In the genomic region with DNA sequence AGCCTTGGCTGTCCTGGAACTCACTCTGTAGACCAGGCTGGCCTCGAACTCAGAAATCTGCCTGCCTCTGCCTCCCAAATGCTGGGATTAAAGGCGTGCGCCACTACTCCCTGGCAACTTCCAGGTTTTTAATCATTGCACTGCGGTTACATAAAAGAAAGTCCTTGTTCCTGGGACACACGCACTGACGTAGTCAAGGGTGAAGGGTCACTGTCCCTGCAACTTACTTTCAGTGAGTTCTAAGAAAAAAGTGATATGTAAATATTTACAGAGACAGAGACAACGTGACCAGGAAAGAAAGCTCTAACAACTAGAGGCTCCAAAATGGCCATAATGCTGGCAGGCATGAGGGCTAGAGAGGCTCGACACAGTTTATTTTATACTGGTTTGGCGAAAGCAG, we compare ENCODE assay signal across 29 mouse cellular contexts.
DNase-seq lines count a peak whose midpoint lies in the region; ATAC-seq and TF ChIP-seq lines count a peak whose summit lies in the region.
"Had no signal": no experiment of that assay in that cellular context is flagged by ENCODE, and none has a peak within 500 bp of the region (broad histone marks: within the 10 kb centered on the region; RNA-seq: fewer than 3 reads in every experiment).

No protein-coding gene starts in this region.

- H3K4me3 ChIP-seq in liver, postnatal 0 days (ENCODE audit: low read depth, low read length), result no peak overlapping the region
- no peak overlapping the region for H3K4me3 ChIP-seq in lung, adult 2 months (replicated peaks; ENCODE audit: extremely low read depth, low read depth, low read length)
- H3K4me3 ChIP-seq: embryonic facial prominence, embryonic 10.5 days; embryonic facial prominence, embryonic 13.5 days; erythroblast, embryonic 14.5 days; forebrain, embryonic 12.5 days; forebrain, embryonic 15.5 days; heart, embryonic 12.5 days; heart, embryonic 15.5 days; hindbrain, embryonic 10.5 days; hindbrain, embryonic 13.5 days had no signal

- no peak overlapping the region for H3K4me2 ChIP-seq in liver, postnatal 0 days (ENCODE audit: low read depth, low read length)
- H3K4me2 ChIP-seq: embryonic facial prominence, embryonic 13.5 days; forebrain, embryonic 12.5 days; forebrain, embryonic 15.5 days; heart, embryonic 12.5 days; heart, embryonic 15.5 days; hindbrain, embryonic 13.5 days had no signal

- no peak for TF ChIP-seq POLR2A in lung, adult 2 months (IDR thresholded peaks at IDR 0.05; ENCODE audit: borderline replicate concordance, extremely low read depth, low read depth, low read length)

- peaks cover 8% of the 10 kb centered on the region; the same call in 1 of the 2 replicates for H3K4me1 ChIP-seq in liver, postnatal 0 days (ENCODE audit: insufficient read depth)
- H3K4me1 ChIP-seq in lung, adult 2 months (ENCODE audit: control insufficient read depth, insufficient read depth, low read length), result peaks cover 4% of the 10 kb centered on the region; the same call in 1 of the 2 replicates

- no peaks in the 10 kb centered on the region for H3K36me3 ChIP-seq in liver, postnatal 0 days (replicated peaks; ENCODE audit: insufficient read depth, low read length)
- H3K36me3 ChIP-seq: forebrain, embryonic 15.5 days; heart, embryonic 12.5 days; heart, embryonic 15.5 days; hindbrain, embryonic 13.5 days had no signal

- peak overlapping the region; percentile 41 for H3K27ac ChIP-seq in liver, postnatal 0 days (ENCODE audit: low read depth)
- H3K27ac ChIP-seq: embryonic facial prominence, embryonic 10.5 days; embryonic facial prominence, embryonic 13.5 days; forebrain, embryonic 12.5 days; forebrain, embryonic 15.5 days; heart, embryonic 15.5 days; hindbrain, embryonic 10.5 days; hindbrain, embryonic 13.5 days had no signal

- TF ChIP-seq EP300 in liver, postnatal 0 days (IDR thresholded peaks at IDR 0.05; ENCODE audit: low read depth), result peak; percentile 48

- TF ChIP-seq CTCF in liver, postnatal 0 days (IDR thresholded peaks at IDR 0.05; ENCODE audit: low read depth), result no peak
- no peak for TF ChIP-seq CTCF in lung, adult 2 months (IDR thresholded peaks at IDR 0.05; ENCODE audit: insufficient read depth, low read length)

- WGBS in liver, postnatal 0 days (ENCODE audit: insufficient replicate concordance), result 74% methylated on average over 9 of the region's 9 CpGs
- WGBS in lung, adult 2 months, result 60% methylated on average over 9 of the region's 9 CpGs

- H3K9ac ChIP-seq in liver, postnatal 0 days (replicated peaks), result no peak overlapping the region
- H3K9ac ChIP-seq: embryonic facial prominence, embryonic 13.5 days; forebrain, embryonic 12.5 days; forebrain, embryonic 15.5 days; heart, embryonic 12.5 days; heart, embryonic 15.5 days; hindbrain, embryonic 13.5 days had no signal

- ATAC-seq in liver, postnatal 0 days, result peak; percentile 81
- ATAC-seq: CD4-positive, CD25-positive, alpha-beta regulatory T cell, adult 4 months; forebrain, embryonic 15.5 days; hindbrain, embryonic 16.5 days had no signal

- H3K9me3 ChIP-seq in liver, postnatal 0 days (ENCODE audit: low read length), result peaks cover 6% of the 10 kb centered on the region
- H3K9me3 ChIP-seq: forebrain, embryonic 15.5 days; heart, embryonic 15.5 days; hindbrain, embryonic 13.5 days had no signal

- H3K27me3 ChIP-seq in liver, postnatal 0 days (ENCODE audit: insufficient read depth, low read length), result no peaks in the 10 kb centered on the region
- H3K27me3 ChIP-seq: embryonic facial prominence, embryonic 13.5 days; forebrain, embryonic 12.5 days; forebrain, embryonic 15.5 days; heart, embryonic 12.5 days; heart, embryonic 15.5 days; hindbrain, embryonic 13.5 days had no signal

- DNase-seq in kidney, postnatal 36 days, result peak; percentile 40 to 45
- no peak for DNase-seq in kidney, adult 8-10 months
- peak; percentile 48 for DNase-seq in liver, postnatal 0 days
- no peak for DNase-seq in liver
- peak; percentile 42 for DNase-seq in lung, postnatal 36 days
- no peak for DNase-seq in lung, adult 2 months
- DNase-seq in spleen, postnatal 14 days (ENCODE audit: low spot score in 2 of 2), result no peak
- DNase-seq: adrenal gland, adult 2 months; adrenal gland, postnatal 14 days; cerebellum, adult 11-12 months; cerebellum, adult 8-10 months; cerebellum, postnatal 10 days; cerebellum, postnatal 36 days; embryo, embryonic 11 days; gastrocnemius, postnatal 14 days; heart, adult 18-20 months; heart, postnatal 10 days; heart, postnatal 36 days had no signal

Comparison
In these comparisons a context has a peak if more than half of its experiments do, and no peak if none do; other contexts are left out.
1. DNase-seq: peak in kidney, postnatal 36 days (2 of 2), liver, postnatal 0 days (single experiment) and lung, postnatal 36 days (single experiment); none in kidney, adult 8-10 months (0 of 2), liver (single experiment), lung, adult 2 months (single experiment) and spleen, postnatal 14 days (0 of 2).